Mouse (Mus musculus) midbrain, postnatal 0 days (tissue): ENCODE measurements around the gene Ascc3. TPM values are rescaled to one million over a fixed set of nuclear protein-coding genes. Genes with fewer than 3 reads are reported as not detected.

Experiments
- ATAC-seq: fragments of 200-750 bp; cut with Nextera tagmentation; 2 replicates; pipeline ENCODE4 v1.8.0; 2017; ENCODE audit warnings: moderate number of reproducible peaks, mild to moderate bottlenecking, moderate TSS enrichment, moderate library complexity; ENCODE audit not compliant: low FRiP score
- DNase-seq: peaks from one replicate; pipeline ENCODE4 v3.0.0-alpha.2; 2015; ENCODE audit warnings: low spot score
- H3K27ac ChIP-seq: fragments of 300-500 bp; sonication (generic); 2 replicates; pipeline ENCODE4 v1.5.1; 2014; ENCODE audit warnings: low read depth, mild to moderate bottlenecking, low read length, mixed read lengths
- H3K27me3 ChIP-seq: fragments of 300-500 bp; sonication (generic); 2 replicates; pipeline ENCODE4 v1.6.1; 2014; ENCODE audit warnings: low read length, control low read depth, mixed read lengths; ENCODE audit not compliant: insufficient read depth
- H3K36me3 ChIP-seq: fragments of 300-500 bp; sonication (generic); 2 replicates; pipeline ENCODE4 v1.6.1; 2014; ENCODE audit warnings: low read length, control low read depth, mixed read lengths; ENCODE audit not compliant: insufficient read depth
- H3K4me1 ChIP-seq: fragments of 300-500 bp; sonication (generic); 2 replicates; pipeline ENCODE4 v1.6.1; 2014; ENCODE audit warnings: mild to moderate bottlenecking, control low read depth, antibody characterized with exemption, low read length, mixed read lengths; ENCODE audit not compliant: insufficient read depth
- H3K4me2 ChIP-seq: fragments of 300-500 bp; sonication (generic); 2 replicates; pipeline ENCODE4 v1.6.1; 2014; ENCODE audit warnings: low read depth, mild to moderate bottlenecking, low read length, mixed read lengths; ENCODE audit not compliant: poor library complexity, severe bottlenecking
- H3K4me3 ChIP-seq: fragments of 300-500 bp; sonication (generic); 2 replicates; pipeline ENCODE4 v1.5.1; 2014; ENCODE audit warnings: low read depth, mild to moderate bottlenecking, low read length, moderate library complexity
- H3K9ac ChIP-seq: fragments of 300-500 bp; sonication (generic); replicated peaks from 2 replicates; pipeline ENCODE4 v1.6.1; 2014; ENCODE audit warnings: mild to moderate bottlenecking, low read length, moderate library complexity, mixed read lengths; ENCODE audit not compliant: poor library complexity, severe bottlenecking
- H3K9me3 ChIP-seq: fragments of 300-500 bp; sonication (generic); 2 replicates; pipeline ENCODE4 v1.6.1; 2016; ENCODE audit warnings: low read length, control low read depth
- CTCF ChIP-seq: IDR thresholded peaks from 2 replicates; pipeline ENCODE4 v1.5.1; 2016; ENCODE audit warnings: antibody characterized with exemption, mild to moderate bottlenecking
- WGBS: fragments of 180-500 bp; shearing (Covaris S2); extraction: QIAGEN DNeasy Blood & Tissue Kit; methylation state at CpG from one replicate; pipeline ENCODE4 v1.1.7; 2014; 5-methylcytosine and 5-hydroxymethylcytosine counted together
- polyA plus RNA-seq: library from polyadenylated mRNA; unstranded; fragments of >200 nt; fragmentation: Nextera tagmentation; extraction: Ambion mirVana; gene quantifications from 2 replicates; pipeline ENCODE4 v1.2.1, GENCODE M21; 2015
- total RNA-seq: library from RNA; depleted of rRNA; stranded (reverse); fragments of >200 nt; gene quantifications from 2 replicates; pipeline ENCODE4 v1.2.3, GENCODE M21; 2014; rRNA removed

The Ascc3 gene
- total RNA-seq (25.7 and 29.2 TPM in 2 replicates), polyA plus RNA-seq (11.5 and 14.2 TPM in 2 replicates)

- H3K9me3 ChIP-seq: no peaks in the 10 kb centered on the region
- peak within 1 kb of the TSS; percentile 75 for H3K27ac ChIP-seq
- no peaks in the 10 kb centered on the region for H3K4me1 ChIP-seq
- peak; percentile 13; the same call in 1 of the 2 replicates for TF ChIP-seq CTCF
- H3K27me3 ChIP-seq: no peaks in the 10 kb centered on the region
- ATAC-seq: peak; percentile 100
- H3K4me3 ChIP-seq: peak within 1 kb of the TSS; percentile 92
- peak within 1 kb of the TSS; percentile 83 for H3K9ac ChIP-seq
- under 1% methylated on average over 68 of the region's 79 CpGs for WGBS
- no peaks in the 10 kb centered on the region for H3K36me3 ChIP-seq
- peak; percentile 93 for DNase-seq
- H3K4me2 ChIP-seq: peak within 1 kb of the TSS; percentile 65
Observed at GRCm38 (mm10) chr10:50592355-50593293, at the start of gene Ascc3. Gene Ascc3 (plus strand): TSS chr10:50592669.

DNA sequence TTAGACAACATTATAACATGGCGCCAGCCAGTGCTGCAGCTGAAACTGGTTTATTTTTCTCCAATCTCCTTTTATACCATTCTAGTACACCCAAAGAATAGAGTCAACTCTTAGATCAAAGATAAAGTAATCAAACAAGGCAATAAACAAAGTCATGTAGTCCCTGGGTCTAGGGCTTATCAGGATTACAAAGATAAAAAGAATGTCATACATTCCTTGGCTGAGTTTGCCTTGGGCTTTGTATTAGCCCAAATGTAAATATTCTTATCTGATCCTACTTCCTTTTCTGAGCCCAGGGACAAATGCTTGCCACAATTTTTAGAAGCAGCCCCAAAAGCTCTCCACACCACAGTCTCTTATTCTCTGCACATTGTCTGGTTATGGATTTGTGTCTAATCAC is 7.7 kb upstream of the Ascc3 start:
- 90% methylated on average over 1 of the region's 1 CpGs for WGBS

GRCm38 (mm10) chr10:50586556-50586955 is 5.9 kb upstream of the Ascc3 start:
- Histone ChIP-seq H3K9me3 (no peaks in the 10 kb centered on the region), H3K36me3 (no peaks in the 10 kb centered on the region), H3K9ac (no peak overlapping the region), H3K27ac (no peak overlapping the region), H3K4me2 (no peak overlapping the region), H3K4me3 (no peak overlapping the region), H3K4me1 (no peaks in the 10 kb centered on the region), H3K27me3 (no peaks in the 10 kb centered on the region)
- 78% methylated on average over 1 of the region's 1 CpGs for WGBS
- no peak for ATAC-seq
- TF ChIP-seq CTCF: no peak
- no peak for DNase-seq

More for the DNA sequence above, 7.7 kb upstream of the Ascc3 start:
- Histone ChIP-seq H3K9ac (no peak overlapping the region), H3K9me3 (no peaks in the 10 kb centered on the region), H3K27ac (no peak overlapping the region), H3K36me3 (no peaks in the 10 kb centered on the region), H3K27me3 (no peaks in the 10 kb centered on the region), H3K4me2 (no peak overlapping the region), H3K4me1 (no peaks in the 10 kb centered on the region), H3K4me3 (no peak overlapping the region)
- ATAC-seq (no peak), DNase-seq (no peak)
- no peak for TF ChIP-seq CTCF

DNA sequence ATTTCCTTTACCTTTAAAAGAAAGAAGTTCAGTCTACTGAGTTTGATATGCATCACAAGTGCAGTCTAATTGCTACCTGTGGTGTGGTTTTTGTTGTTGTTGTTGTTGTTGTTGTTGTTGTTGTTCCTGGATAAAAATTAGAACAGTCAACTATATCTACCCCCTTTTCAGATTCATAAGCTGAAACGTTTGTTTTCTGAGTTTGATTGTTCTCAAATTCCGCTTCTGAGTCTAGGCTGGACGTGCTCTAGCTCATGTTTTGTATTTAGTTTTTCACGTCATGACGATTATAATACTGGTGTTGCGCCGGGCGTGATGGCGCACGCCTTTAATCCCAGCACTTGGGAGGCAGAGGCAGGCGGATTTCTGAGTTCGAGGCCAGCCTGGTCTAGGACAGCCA is 902 bp downstream of the Ascc3 start:
- no peaks in the 10 kb centered on the region for H3K27me3 ChIP-seq
- H3K9ac ChIP-seq: peak overlapping the region; percentile 83
- peak overlapping the region; percentile 61 for H3K4me2 ChIP-seq
- no peak overlapping the region for H3K27ac ChIP-seq
- WGBS: 76% methylated on average over 12 of the region's 12 CpGs
- DNase-seq (no peak), ATAC-seq (no peak)
- no peak for TF ChIP-seq CTCF
- H3K36me3 ChIP-seq: no peaks in the 10 kb centered on the region
- H3K4me3 ChIP-seq: peak overlapping the region; percentile 92
- H3K4me1 ChIP-seq: no peaks in the 10 kb centered on the region
- H3K9me3 ChIP-seq: no peaks in the 10 kb centered on the region

GRCm38 (mm10) chr10:50595340-50595739 is 2.9 kb downstream of the Ascc3 start:
- H3K4me3 ChIP-seq: no peak overlapping the region
- TF ChIP-seq CTCF: no peak
- no peaks in the 10 kb centered on the region for H3K4me1 ChIP-seq
- H3K9me3 ChIP-seq: no peaks in the 10 kb centered on the region
- H3K27ac ChIP-seq: no peak overlapping the region
- no peak for ATAC-seq
- no peak overlapping the region for H3K9ac ChIP-seq
- H3K27me3 ChIP-seq: no peaks in the 10 kb centered on the region
- H3K36me3 ChIP-seq: no peaks in the 10 kb centered on the region
- H3K4me2 ChIP-seq: no peak overlapping the region
- DNase-seq: no peak

DNA sequence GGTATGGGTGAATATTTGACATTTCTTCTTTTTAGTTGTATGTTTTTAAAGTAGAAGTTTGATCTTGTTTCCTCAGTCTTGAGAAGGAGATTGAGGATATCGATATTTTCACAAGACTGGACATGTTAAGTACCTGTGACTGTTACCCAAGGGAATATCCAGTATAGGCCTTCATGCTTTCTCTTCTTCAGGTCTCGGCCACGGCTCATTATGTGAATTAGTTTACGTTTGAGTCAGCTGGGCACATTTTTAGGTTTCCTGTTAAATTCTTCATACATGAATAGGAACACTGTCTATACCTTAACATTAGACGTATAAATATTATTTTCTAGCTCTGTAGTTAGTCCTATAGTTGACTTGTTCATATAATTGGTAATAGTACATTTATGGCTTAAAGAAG is 12.4 kb downstream of the Ascc3 start:
- no peak for ATAC-seq
- no peak overlapping the region for H3K4me2 ChIP-seq
- no peak overlapping the region for H3K4me3 ChIP-seq
- H3K27me3 ChIP-seq: no peaks in the 10 kb centered on the region
- H3K4me1 ChIP-seq: no peaks in the 10 kb centered on the region
- TF ChIP-seq CTCF: no peak
- H3K36me3 ChIP-seq: no peaks in the 10 kb centered on the region; the same call in 1 of the 2 replicates
- DNase-seq: no peak
- WGBS: 92% methylated on average over 5 of the region's 5 CpGs
- H3K9ac ChIP-seq: no peak overlapping the region
- H3K27ac ChIP-seq: no peak overlapping the region
- H3K9me3 ChIP-seq: no peaks in the 10 kb centered on the region
